Mouse (Mus musculus): ENCODE measurements around the gene Zfp446.

GRCm38 (mm10) chr7:12940599-12940998 is 37.0 kb upstream of the Zfp446 start:
- TF ChIP-seq CTCF (IDR thresholded peaks at IDR 0.05; ENCODE audit: low read depth) (no peak), EP300 (optimal IDR thresholded peaks at IDR 0.05) (no peak)
